Mouse (Mus musculus): ENCODE data around the gene Idh3a. TPM values are rescaled to one million over a fixed set of nuclear protein-coding genes. Genes with fewer than 3 reads are reported as not detected.

The Idh3a gene
- polyA plus RNA-seq, 1 experiment from 2014 or later = 101 TPM

DNA sequence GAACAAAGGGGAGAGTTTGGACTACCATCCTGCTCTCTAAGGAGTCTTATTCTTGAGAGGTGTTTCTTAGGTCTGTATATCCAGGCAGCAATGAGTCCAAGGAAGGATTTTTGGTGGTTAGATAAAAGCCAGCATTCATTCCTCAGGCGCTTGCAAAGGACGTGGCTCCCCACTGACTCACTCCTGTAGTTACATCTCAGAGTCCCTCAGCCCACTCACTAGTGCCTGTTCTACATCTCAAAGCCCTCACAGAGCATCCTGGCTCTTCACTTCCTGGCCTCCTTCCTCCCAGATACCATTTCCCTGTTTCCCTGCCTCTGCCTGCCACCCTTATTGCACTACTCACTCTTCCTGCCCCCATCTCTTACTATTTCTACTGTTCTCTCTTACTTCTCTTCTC lies 16.3 kb downstream of the Idh3a start:
- no peak overlapping the region for H3K4me3 ChIP-seq
- H3K4me1 ChIP-seq = no peaks in the 10 kb centered on the region

DNA sequence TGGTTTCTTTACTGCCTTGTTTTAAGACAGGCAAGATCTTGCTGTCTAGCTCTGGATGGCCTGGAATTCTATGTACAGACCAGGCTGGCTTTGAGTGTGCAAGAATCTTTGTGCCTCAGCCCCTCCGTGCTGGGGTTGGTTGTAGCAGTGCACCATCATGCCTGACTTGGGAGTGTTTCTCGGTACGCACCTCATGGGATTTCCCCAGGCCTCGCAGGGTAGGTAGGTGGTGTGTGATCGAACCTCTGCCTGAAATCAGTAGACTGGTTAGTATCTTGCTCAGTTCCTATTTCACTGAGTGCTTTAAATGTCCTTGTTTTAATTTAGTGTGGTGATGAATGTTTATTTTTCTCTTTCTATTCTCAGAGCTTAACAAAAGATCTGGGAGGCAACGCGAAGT lies 16.8 kb downstream of the Idh3a start:
- no peak overlapping the region for H3K4me2 ChIP-seq (replicated peaks)
- H3K27me3 ChIP-seq = no peaks in the 10 kb centered on the region
- no peaks in the 10 kb centered on the region for H3K9me3 ChIP-seq (replicated peaks)
- H3K36me3 ChIP-seq = peaks cover 63% of the 10 kb centered on the region
- ATAC-seq (ENCODE audit: low FRiP score) = no peak
- H3K27ac ChIP-seq = no peak overlapping the region
- H3K9ac ChIP-seq = no peak overlapping the region
- no peaks in the 10 kb centered on the region for H3K4me1 ChIP-seq
- H3K4me3 ChIP-seq = no peak overlapping the region
- 78% methylated on average over 7 of the region's 7 CpGs for WGBS

More for the DNA sequence above, 16.3 kb downstream of the Idh3a start:
- Histone ChIP-seq H3K27me3 (no peaks in the 10 kb centered on the region), H3K4me2 (replicated peaks) (no peak overlapping the region), H3K36me3 (peaks cover 69% of the 10 kb centered on the region), H3K9me3 (replicated peaks) (no peaks in the 10 kb centered on the region), H3K27ac (no peak overlapping the region), H3K9ac (no peak overlapping the region)
- ATAC-seq (ENCODE audit: low FRiP score) = no peak
- 77% methylated on average over 2 of the region's 2 CpGs for WGBS

DNA sequence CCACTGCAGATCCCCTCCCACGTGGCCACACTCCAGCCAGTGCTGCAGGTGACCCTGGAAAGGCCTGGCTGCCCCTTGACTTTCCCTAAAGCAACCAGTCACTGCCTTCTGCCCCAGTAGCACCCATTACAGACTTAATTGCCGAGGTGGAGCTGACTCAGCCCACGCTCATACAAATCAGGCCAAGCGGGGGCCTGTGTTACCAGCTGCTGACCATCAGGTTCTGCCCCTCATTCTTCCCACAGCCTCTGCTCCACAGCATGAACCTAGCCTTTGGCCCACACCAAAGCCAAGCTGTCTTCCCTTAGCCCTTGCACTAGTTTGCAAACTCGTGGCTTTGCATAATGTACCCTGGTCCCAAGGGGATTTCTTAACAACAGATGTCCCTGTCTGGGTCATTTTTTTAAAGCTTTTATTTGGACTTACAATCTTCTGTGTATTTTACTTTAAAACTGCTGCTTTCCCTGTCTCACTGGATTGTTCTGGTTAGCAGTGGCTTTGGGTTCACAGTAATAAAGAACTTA lies 18.1 kb downstream of the Idh3a start:
- peaks cover 51% of the 10 kb centered on the region for H3K36me3 ChIP-seq
- 76% methylated on average over 5 of the region's 5 CpGs for WGBS
- H3K4me1 ChIP-seq = no peaks in the 10 kb centered on the region
- no peak overlapping the region for H3K27ac ChIP-seq
- H3K4me2 ChIP-seq (replicated peaks) = no peak overlapping the region
- H3K9ac ChIP-seq = no peak overlapping the region
- H3K4me3 ChIP-seq = no peak overlapping the region
- no peak for ATAC-seq (ENCODE audit: low FRiP score)
- H3K9me3 ChIP-seq (replicated peaks) = no peaks in the 10 kb centered on the region
- no peaks in the 10 kb centered on the region for H3K27me3 ChIP-seq

DNA sequence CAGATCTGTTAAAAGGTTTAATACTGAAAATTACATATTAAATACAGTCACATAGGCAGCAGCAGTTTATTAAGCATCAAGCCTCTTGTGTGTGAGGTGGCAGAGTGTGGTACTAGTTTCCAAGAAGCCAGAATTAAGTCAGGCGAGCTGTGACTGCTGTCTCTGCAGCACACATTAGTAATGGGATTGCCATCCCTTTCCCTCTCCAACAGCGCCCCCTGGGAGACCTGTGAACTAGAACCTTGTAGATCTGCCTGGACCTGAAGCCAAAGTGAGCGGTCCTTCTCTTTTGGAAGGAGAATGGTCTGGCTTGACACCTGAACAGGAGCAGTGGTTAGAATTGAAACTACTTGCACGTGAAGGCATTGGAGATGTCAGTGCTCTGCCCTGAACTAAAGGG lies 18.8 kb downstream of the Idh3a start:
- Histone ChIP-seq H3K4me3 (no peak overlapping the region), H3K27me3 (no peaks in the 10 kb centered on the region), H3K9ac (no peak overlapping the region), H3K36me3 (peaks cover 44% of the 10 kb centered on the region), H3K4me1 (no peaks in the 10 kb centered on the region), H3K9me3 (replicated peaks) (no peaks in the 10 kb centered on the region), H3K4me2 (replicated peaks) (no peak overlapping the region), H3K27ac (no peak overlapping the region)
- no peak for ATAC-seq (ENCODE audit: low FRiP score)
- WGBS = 58% methylated on average over 4 of the region's 4 CpGs

DNA sequence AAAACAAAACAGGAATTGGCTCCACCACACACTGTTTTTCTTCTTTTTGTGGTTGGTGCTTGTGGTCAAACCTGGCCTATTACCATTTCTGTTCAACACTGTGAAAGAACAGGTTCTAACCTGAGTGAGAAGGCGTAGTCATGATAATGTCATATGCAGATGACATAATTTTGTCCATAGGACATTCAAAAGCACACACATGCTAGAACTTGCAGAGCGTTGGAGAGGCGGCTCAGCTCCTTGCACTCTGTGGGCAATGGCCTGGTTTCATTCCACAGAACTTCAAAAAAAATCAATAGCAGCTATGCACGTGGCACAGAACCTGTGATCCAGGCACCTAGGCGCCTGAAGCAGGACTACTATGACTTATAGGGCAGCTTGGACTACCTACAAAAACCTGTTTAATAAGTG lies 26.7 kb downstream of the Idh3a start:
- Histone ChIP-seq H3K9ac (no peak overlapping the region), H3K4me1 (no peaks in the 10 kb centered on the region), H3K27ac (no peak overlapping the region), H3K36me3 (no peaks in the 10 kb centered on the region), H3K27me3 (no peaks in the 10 kb centered on the region), H3K4me2 (replicated peaks) (no peak overlapping the region), H3K4me3 (no peak overlapping the region), H3K9me3 (replicated peaks) (no peaks in the 10 kb centered on the region)
- WGBS = 88% methylated on average over 5 of the region's 5 CpGs
- no peak for ATAC-seq (ENCODE audit: low FRiP score)

DNA sequence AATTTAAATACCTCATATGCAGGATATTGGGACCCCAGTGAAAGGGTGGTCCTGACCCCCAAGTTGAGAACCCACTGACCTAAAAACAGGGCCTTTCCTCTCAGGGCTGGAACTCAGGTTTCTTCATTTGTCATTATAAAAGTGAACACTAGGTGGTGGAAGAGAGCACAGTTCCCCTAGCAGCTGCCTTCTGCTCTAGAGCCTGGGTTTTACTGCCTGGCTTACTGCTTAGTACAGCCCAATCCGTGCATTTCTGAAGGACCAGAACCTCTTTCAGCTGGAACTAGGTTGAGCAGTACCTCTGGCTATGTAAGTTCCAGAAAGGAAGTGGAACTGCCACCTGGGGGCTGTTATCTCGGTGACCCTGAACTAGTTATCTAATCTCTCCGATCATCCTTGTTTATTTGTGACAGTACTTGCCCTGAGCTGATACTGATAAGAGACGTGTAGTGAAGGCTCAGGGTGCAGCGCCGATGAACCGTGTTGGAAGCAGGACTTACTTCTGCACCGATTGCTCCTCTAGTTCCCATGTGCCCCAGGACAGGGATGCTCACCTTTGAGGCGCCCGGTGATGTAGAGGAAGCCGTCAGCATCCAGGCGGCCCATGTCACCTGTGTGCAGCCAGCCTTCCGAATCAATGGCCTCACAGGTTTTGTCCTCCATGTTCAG lies 28.2 kb downstream of the Idh3a start:
- Histone ChIP-seq H3K9ac (no peak overlapping the region), H3K4me3 (no peak overlapping the region), H3K9me3 (replicated peaks) (no peaks in the 10 kb centered on the region), H3K27me3 (no peaks in the 10 kb centered on the region), H3K4me2 (replicated peaks) (no peak overlapping the region), H3K4me1 (no peaks in the 10 kb centered on the region), H3K27ac (no peak overlapping the region), H3K36me3 (no peaks in the 10 kb centered on the region)
- ATAC-seq (ENCODE audit: low FRiP score) = peak; percentile 43; the same call in 1 of the 2 replicates
- 72% methylated on average over 13 of the region's 13 CpGs for WGBS

DNA sequence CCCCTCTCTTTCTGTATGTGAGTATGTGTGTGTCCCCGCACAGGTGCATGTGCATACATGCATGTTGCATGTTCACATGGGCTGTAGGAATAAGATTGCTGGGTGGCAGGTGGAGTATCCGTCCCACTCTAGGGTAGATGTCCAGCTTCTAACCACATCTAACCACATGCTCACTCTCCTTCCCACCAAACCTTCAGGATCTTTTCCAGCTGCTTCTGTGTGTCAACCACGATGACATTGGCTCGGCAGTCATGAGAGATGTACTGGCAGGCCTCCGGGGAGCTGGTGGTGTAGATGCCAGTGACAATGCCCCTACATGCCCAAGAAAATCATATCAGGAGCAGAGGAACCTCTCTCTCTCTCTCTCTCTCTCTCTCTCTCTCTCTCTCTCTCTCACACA lies 41.1 kb downstream of the Idh3a start:
- Histone ChIP-seq H3K27me3 (no peaks in the 10 kb centered on the region), H3K36me3 (no peaks in the 10 kb centered on the region), H3K9ac (no peak overlapping the region), H3K4me1 (no peaks in the 10 kb centered on the region), H3K4me3 (no peak overlapping the region), H3K27ac (no peak overlapping the region), H3K9me3 (replicated peaks) (no peaks in the 10 kb centered on the region), H3K4me2 (replicated peaks) (no peak overlapping the region)
- 90% methylated on average over 5 of the region's 5 CpGs for WGBS
- ATAC-seq (ENCODE audit: low FRiP score) = no peak

DNA sequence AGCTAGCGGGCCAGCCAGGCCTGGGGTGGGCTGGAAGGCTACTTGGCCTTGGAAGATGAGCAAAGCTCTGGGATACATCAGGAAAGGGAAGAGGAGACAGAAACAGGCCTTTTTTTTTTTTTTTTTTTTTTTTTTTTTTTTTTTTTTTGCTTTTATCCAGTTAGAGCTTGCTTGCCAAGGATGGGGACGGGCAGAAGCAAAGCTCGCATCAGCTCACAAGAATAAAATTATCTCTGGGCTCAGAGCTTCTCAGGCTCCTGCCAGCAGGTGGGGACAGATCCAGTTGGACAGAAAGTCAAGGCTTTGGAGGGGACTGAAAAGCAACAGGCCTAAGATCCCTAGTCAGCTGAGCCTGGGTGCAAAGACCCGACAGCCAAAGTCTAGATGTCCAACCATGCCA lies 42.6 kb downstream of the Idh3a start:
- no peak overlapping the region for H3K9ac ChIP-seq
- no peaks in the 10 kb centered on the region for H3K36me3 ChIP-seq
- 93% methylated on average over 4 of the region's 4 CpGs for WGBS
- H3K27ac ChIP-seq = no peak overlapping the region
- no peaks in the 10 kb centered on the region for H3K27me3 ChIP-seq
- H3K9me3 ChIP-seq (replicated peaks) = no peaks in the 10 kb centered on the region
- no peak overlapping the region for H3K4me2 ChIP-seq (replicated peaks)
- no peaks in the 10 kb centered on the region for H3K4me1 ChIP-seq
- no peak overlapping the region for H3K4me3 ChIP-seq
- no peak for ATAC-seq (ENCODE audit: low FRiP score)

DNA sequence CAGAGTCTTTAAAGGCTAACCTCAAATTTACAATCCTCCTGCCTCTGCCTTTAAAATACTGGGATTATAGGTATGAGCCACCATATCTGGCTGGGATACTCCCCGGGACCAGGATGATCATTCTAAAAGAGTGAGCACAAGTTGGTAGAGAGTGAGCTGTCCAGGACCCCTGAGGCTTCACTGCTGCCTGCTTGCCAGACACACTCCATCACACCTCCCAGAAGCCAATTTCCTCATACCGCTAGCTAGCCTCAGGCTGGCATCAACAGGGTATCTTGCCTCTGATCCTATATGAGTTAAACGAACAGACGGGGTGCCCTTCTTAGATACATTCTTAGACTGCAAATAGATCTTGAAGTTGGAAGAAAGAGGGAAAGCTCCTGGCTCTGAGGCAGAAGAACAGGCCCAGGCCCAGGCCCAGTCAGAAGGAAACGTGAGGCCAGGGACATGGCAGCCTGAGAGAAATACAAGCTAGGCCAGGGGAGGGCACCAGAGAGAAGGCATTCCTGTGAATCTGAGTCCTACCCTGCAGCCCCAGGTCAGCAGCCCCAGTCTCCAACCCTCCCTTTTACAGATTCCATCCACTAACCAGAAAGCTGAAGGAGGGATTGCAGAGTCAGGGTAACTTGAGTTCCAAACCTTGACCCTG lies 43.6 kb downstream of the Idh3a start:
- no peaks in the 10 kb centered on the region for H3K36me3 ChIP-seq
- 86% methylated on average over 5 of the region's 5 CpGs for WGBS
- ATAC-seq (ENCODE audit: low FRiP score) = no peak
- no peaks in the 10 kb centered on the region for H3K27me3 ChIP-seq
- no peak overlapping the region for H3K27ac ChIP-seq
- no peaks in the 10 kb centered on the region for H3K9me3 ChIP-seq (replicated peaks)
- H3K4me3 ChIP-seq = no peak overlapping the region
- no peak overlapping the region for H3K4me2 ChIP-seq (replicated peaks)
- no peaks in the 10 kb centered on the region for H3K4me1 ChIP-seq
- no peak overlapping the region for H3K9ac ChIP-seq

DNA sequence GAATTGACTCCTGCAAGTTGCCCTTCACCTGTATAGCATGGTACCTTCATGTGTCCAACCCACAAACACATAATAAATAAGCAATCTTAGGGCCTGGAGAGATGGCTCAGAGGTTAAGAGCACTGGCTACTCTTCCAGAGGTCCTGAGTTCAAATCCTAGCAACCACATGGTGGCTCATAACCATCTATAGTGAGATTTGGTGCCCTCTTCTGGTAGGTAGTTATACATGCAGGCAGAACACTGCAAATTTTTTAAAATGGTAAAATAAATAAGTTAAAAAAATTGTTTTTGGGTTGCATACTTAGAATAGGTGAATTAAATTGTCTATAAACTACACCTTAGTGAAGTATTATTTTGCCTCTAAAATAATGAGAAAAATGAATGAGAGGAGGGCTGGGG lies 44.8 kb downstream of the Idh3a start:
- Histone ChIP-seq H3K9ac (no peak overlapping the region), H3K4me1 (no peaks in the 10 kb centered on the region), H3K4me3 (no peak overlapping the region), H3K9me3 (replicated peaks) (no peaks in the 10 kb centered on the region), H3K36me3 (no peaks in the 10 kb centered on the region), H3K27ac (no peak overlapping the region), H3K4me2 (replicated peaks) (no peak overlapping the region), H3K27me3 (no peaks in the 10 kb centered on the region)
- ATAC-seq (ENCODE audit: low FRiP score) = no peak

DNA sequence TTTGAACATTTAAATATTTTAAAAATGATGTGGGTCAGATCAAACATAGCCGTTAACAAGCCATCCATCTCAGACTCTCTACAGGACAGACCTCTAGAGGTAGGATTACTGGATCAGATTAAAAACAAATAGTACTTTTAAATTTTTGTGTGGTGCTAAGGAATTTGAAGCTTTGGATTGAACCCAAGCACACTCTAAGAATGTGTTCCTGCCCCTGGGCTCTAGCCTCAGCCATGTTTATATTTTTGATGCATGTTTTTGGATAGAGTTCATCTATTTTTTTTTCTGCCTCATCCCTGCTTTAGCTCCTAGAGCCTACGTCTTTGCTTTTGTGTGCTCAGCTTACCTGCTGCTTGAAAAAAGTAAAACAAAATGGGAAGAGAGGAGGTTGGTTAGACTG lies 47.3 kb downstream of the Idh3a start:
- Histone ChIP-seq H3K27me3 (no peaks in the 10 kb centered on the region), H3K9me3 (replicated peaks) (no peaks in the 10 kb centered on the region), H3K27ac (no peak overlapping the region), H3K4me1 (no peaks in the 10 kb centered on the region), H3K4me2 (replicated peaks) (no peak overlapping the region), H3K9ac (no peak overlapping the region), H3K36me3 (no peaks in the 10 kb centered on the region), H3K4me3 (no peak overlapping the region)
- 82% methylated on average over 2 of the region's 2 CpGs for WGBS
- no peak for ATAC-seq (ENCODE audit: low FRiP score)

DNA sequence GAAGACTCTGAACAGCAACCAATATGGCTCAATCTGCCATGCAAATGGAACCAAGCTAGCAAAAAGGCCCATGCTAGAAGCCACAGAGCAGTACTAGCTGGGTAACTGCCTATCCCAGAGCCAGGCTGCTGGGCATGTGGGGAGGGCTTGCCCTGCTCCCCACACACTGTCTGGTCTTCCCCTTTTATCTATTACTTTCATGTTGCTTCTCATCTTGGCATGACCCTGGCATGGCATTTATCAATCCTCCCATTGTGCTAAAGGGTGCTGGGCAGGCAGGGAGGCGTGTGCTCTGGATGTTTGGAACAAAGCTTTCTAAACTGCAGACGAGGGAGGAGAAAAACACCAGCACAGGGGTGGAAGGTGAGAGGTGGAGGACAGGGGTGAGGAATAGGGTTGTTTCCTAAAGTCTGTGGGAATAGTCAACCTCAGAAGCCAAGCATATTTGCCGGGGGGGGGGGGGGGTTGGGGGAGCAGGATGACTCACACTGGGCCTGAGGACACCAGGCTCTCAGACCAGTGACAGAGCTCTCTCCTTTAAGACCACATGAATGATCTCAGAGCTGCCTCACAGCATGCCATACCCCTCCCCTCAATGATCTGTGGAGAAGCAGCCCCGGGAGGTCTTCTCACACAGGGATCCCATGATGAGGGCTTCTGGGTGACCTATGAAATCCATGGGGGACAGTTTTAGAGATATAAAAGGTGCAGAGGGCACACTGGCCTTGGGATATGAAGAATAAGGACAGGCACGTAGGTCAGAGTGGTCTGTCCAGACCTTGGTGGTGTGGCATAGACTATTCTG lies 51.6 kb downstream of the Idh3a start:
- no peaks in the 10 kb centered on the region for H3K36me3 ChIP-seq
- ATAC-seq (ENCODE audit: low FRiP score) = no peak
- H3K4me2 ChIP-seq (replicated peaks) = no peak overlapping the region
- no peak overlapping the region for H3K4me3 ChIP-seq
- no peak overlapping the region for H3K9ac ChIP-seq
- no peaks in the 10 kb centered on the region for H3K27me3 ChIP-seq
- WGBS = 54% methylated on average over 5 of the region's 5 CpGs
- H3K9me3 ChIP-seq (replicated peaks) = no peaks in the 10 kb centered on the region
- H3K4me1 ChIP-seq = no peaks in the 10 kb centered on the region
- H3K27ac ChIP-seq = no peak overlapping the region
